Mouse (Mus musculus): ENCODE results near the gene Suclg2. TPM values are rescaled to one million over a fixed set of nuclear protein-coding genes. Genes with fewer than 3 reads are reported as not detected.

Gene Suclg2
- polyA plus RNA-seq, 1 experiment from 2014 or later = 15.4 TPM

- Histone ChIP-seq H3K9ac (replicated peaks; ENCODE audit: low read depth, low read length) (no peak overlapping the region), H3K4me2 (ENCODE audit: low read length) (no peak overlapping the region), H3K36me3 (ENCODE audit: control insufficient read depth, insufficient read depth) (no peaks in the 10 kb centered on the region), H3K4me1 (replicated peaks; ENCODE audit: control insufficient read depth, insufficient read depth, low read length) (no peaks in the 10 kb centered on the region), H3K9me3 (ENCODE audit: control insufficient read depth, low read length) (no peaks in the 10 kb centered on the region), H3K27ac (ENCODE audit: low read length) (no peak overlapping the region), H3K27me3 (replicated peaks; ENCODE audit: control insufficient read depth, insufficient read depth, low read length) (no peaks in the 10 kb centered on the region), H3K4me3 (replicated peaks; ENCODE audit: low read length) (no peak overlapping the region)
- no peak for ATAC-seq
- WGBS = 79% methylated on average over 2 of the region's 2 CpGs
These were observed 227.6 kb downstream of the Suclg2 start for GRCm38 (mm10) chr6:95491043-95491442.

GRCm38 (mm10) chr6:95485791-95486190 is 232.8 kb downstream of the Suclg2 start:
- WGBS = 88% methylated on average over 6 of the region's 6 CpGs
- no peaks in the 10 kb centered on the region for H3K9me3 ChIP-seq (ENCODE audit: control insufficient read depth, low read length)
- no peaks in the 10 kb centered on the region for H3K36me3 ChIP-seq (ENCODE audit: control insufficient read depth, insufficient read depth)
- no peaks in the 10 kb centered on the region for H3K4me1 ChIP-seq (replicated peaks; ENCODE audit: control insufficient read depth, insufficient read depth, low read length)
- H3K27me3 ChIP-seq (replicated peaks; ENCODE audit: control insufficient read depth, insufficient read depth, low read length) = no peaks in the 10 kb centered on the region
- ATAC-seq = no peak
- H3K9ac ChIP-seq (replicated peaks; ENCODE audit: low read depth, low read length) = no peak overlapping the region
- no peak overlapping the region for H3K4me3 ChIP-seq (replicated peaks; ENCODE audit: low read length)
- H3K27ac ChIP-seq (ENCODE audit: low read length) = no peak overlapping the region
- no peak overlapping the region for H3K4me2 ChIP-seq (ENCODE audit: low read length)

DNA sequence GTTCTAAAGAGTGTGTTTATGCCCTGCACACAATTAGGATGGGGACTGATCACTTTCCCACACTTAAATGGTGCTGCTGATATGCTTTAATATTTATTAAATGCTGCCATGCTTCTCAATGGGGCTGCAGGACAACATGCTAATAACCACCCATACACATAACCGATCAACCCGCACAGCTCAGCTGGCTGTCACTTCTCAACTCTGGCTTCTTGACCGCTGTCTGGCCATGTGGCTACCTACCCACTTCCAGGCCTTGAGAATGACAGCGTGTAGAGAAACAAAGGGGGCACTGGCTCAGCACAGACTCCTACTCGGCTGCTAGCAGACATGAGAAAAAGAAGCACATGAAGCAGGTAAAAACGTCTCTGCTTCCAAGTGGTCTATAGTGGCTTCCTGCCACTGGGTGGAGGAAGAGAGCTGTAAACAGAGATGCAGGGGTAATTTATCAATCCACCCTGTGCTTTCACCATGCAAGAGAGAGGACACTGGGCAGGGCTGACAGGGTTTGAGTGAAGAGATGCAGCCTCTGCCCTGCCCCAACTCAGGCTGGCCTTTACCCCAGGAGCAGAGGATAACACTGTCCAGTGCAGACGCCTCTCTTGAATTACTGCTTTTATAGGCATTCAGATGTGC is 234.3 kb downstream of the Suclg2 start:
- 56% methylated on average over 7 of the region's 7 CpGs for WGBS
- Histone ChIP-seq H3K36me3 (ENCODE audit: control insufficient read depth, insufficient read depth) (no peaks in the 10 kb centered on the region), H3K9ac (replicated peaks; ENCODE audit: low read depth, low read length) (no peak overlapping the region), H3K4me2 (ENCODE audit: low read length) (no peak overlapping the region), H3K4me3 (replicated peaks; ENCODE audit: low read length) (no peak overlapping the region), H3K27me3 (replicated peaks; ENCODE audit: control insufficient read depth, insufficient read depth, low read length) (no peaks in the 10 kb centered on the region), H3K4me1 (replicated peaks; ENCODE audit: control insufficient read depth, insufficient read depth, low read length) (no peaks in the 10 kb centered on the region), H3K9me3 (ENCODE audit: control insufficient read depth, low read length) (no peaks in the 10 kb centered on the region), H3K27ac (ENCODE audit: low read length) (no peak overlapping the region)
- ATAC-seq = peak; percentile 79

- no peak overlapping the region for H3K27ac ChIP-seq (ENCODE audit: low read length)
- H3K9me3 ChIP-seq (ENCODE audit: control insufficient read depth, low read length) = no peaks in the 10 kb centered on the region
- H3K36me3 ChIP-seq (ENCODE audit: control insufficient read depth, insufficient read depth) = no peaks in the 10 kb centered on the region
- ATAC-seq = no peak
- H3K4me2 ChIP-seq (ENCODE audit: low read length) = no peak overlapping the region
- H3K4me1 ChIP-seq (replicated peaks; ENCODE audit: control insufficient read depth, insufficient read depth, low read length) = no peaks in the 10 kb centered on the region
- H3K27me3 ChIP-seq (replicated peaks; ENCODE audit: control insufficient read depth, insufficient read depth, low read length) = no peaks in the 10 kb centered on the region
- H3K4me3 ChIP-seq (replicated peaks; ENCODE audit: low read length) = no peak overlapping the region
- WGBS = 97% methylated on average over 4 of the region's 4 CpGs
- no peak overlapping the region for H3K9ac ChIP-seq (replicated peaks; ENCODE audit: low read depth, low read length)
These were observed 234.9 kb downstream of the Suclg2 start for GRCm38 (mm10) chr6:95483686-95484085.

- no peaks in the 10 kb centered on the region for H3K27me3 ChIP-seq (replicated peaks; ENCODE audit: control insufficient read depth, insufficient read depth, low read length)
- no peak for ATAC-seq
- H3K4me2 ChIP-seq (ENCODE audit: low read length) = no peak overlapping the region
- H3K9me3 ChIP-seq (ENCODE audit: control insufficient read depth, low read length) = no peaks in the 10 kb centered on the region
- H3K9ac ChIP-seq (replicated peaks; ENCODE audit: low read depth, low read length) = no peak overlapping the region
- H3K36me3 ChIP-seq (ENCODE audit: control insufficient read depth, insufficient read depth) = no peaks in the 10 kb centered on the region
- no peak overlapping the region for H3K27ac ChIP-seq (ENCODE audit: low read length)
- H3K4me1 ChIP-seq (replicated peaks; ENCODE audit: control insufficient read depth, insufficient read depth, low read length) = no peaks in the 10 kb centered on the region
- 68% methylated on average over 6 of the region's 6 CpGs for WGBS
- no peak overlapping the region for H3K4me3 ChIP-seq (replicated peaks; ENCODE audit: low read length)
These were observed 235.5 kb downstream of the Suclg2 start for GRCm38 (mm10) chr6:95483127-95483526.

DNA sequence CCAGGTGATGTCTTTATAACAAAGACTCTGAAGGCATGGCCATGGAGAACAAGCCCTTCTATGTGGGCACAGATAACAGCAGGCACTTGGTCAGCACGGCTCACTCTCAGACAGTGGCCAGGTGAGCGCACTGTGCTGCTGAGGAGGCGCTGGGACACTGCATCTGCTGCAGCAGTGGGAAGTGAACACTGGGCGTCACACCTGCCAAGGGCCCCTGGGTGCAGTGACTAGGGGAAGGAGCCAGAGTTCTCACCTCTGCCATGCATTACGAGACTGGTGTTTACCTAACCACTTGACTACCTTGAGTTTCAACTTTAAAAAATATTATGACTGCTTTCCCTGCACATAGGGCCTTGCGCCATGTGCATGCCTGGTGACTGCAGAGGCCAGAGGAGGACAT is 238.8 kb downstream of the Suclg2 start:
- Histone ChIP-seq H3K9ac (replicated peaks; ENCODE audit: low read depth, low read length) (no peak overlapping the region), H3K4me3 (replicated peaks; ENCODE audit: low read length) (no peak overlapping the region), H3K9me3 (ENCODE audit: control insufficient read depth, low read length) (no peaks in the 10 kb centered on the region), H3K4me2 (ENCODE audit: low read length) (no peak overlapping the region), H3K27ac (ENCODE audit: low read length) (no peak overlapping the region), H3K36me3 (ENCODE audit: control insufficient read depth, insufficient read depth) (no peaks in the 10 kb centered on the region), H3K4me1 (replicated peaks; ENCODE audit: control insufficient read depth, insufficient read depth, low read length) (no peaks in the 10 kb centered on the region), H3K27me3 (replicated peaks; ENCODE audit: control insufficient read depth, insufficient read depth, low read length) (no peaks in the 10 kb centered on the region)
- ATAC-seq = no peak
- 94% methylated on average over 6 of the region's 6 CpGs for WGBS

GRCm38 (mm10) chr6:95469521-95469920 is 249.1 kb downstream of the Suclg2 start:
- ATAC-seq = peak; percentile 90

GRCm38 (mm10) chr6:95465322-95465721 is 253.3 kb downstream of the Suclg2 start:
- Histone ChIP-seq H3K27ac (ENCODE audit: low read length) (no peak overlapping the region), H3K4me2 (ENCODE audit: low read length) (no peak overlapping the region), H3K9ac (replicated peaks; ENCODE audit: low read depth, low read length) (no peak overlapping the region), H3K4me3 (replicated peaks; ENCODE audit: low read length) (no peak overlapping the region), H3K36me3 (ENCODE audit: control insufficient read depth, insufficient read depth) (no peaks in the 10 kb centered on the region), H3K9me3 (ENCODE audit: control insufficient read depth, low read length) (no peaks in the 10 kb centered on the region), H3K27me3 (replicated peaks; ENCODE audit: control insufficient read depth, insufficient read depth, low read length) (no peaks in the 10 kb centered on the region), H3K4me1 (replicated peaks; ENCODE audit: control insufficient read depth, insufficient read depth, low read length) (peaks cover 9% of the 10 kb centered on the region)
- 90% methylated on average over 4 of the region's 4 CpGs for WGBS
- ATAC-seq = no peak

More at GRCm38 (mm10) chr6:95469521-95469920, 249.1 kb downstream of the Suclg2 start:
- Histone ChIP-seq H3K4me1 (replicated peaks; ENCODE audit: control insufficient read depth, insufficient read depth, low read length) (peaks cover 9% of the 10 kb centered on the region), H3K27ac (ENCODE audit: low read length) (no peak overlapping the region), H3K27me3 (replicated peaks; ENCODE audit: control insufficient read depth, insufficient read depth, low read length) (no peaks in the 10 kb centered on the region), H3K36me3 (ENCODE audit: control insufficient read depth, insufficient read depth) (no peaks in the 10 kb centered on the region), H3K4me3 (replicated peaks; ENCODE audit: low read length) (no peak overlapping the region), H3K9ac (replicated peaks; ENCODE audit: low read depth, low read length) (no peak overlapping the region), H3K9me3 (ENCODE audit: control insufficient read depth, low read length) (no peaks in the 10 kb centered on the region), H3K4me2 (ENCODE audit: low read length) (no peak overlapping the region)
- 20% methylated on average over 7 of the region's 7 CpGs for WGBS

- Histone ChIP-seq H3K9ac (replicated peaks; ENCODE audit: low read depth, low read length) (no peak overlapping the region), H3K36me3 (ENCODE audit: control insufficient read depth, insufficient read depth) (no peaks in the 10 kb centered on the region), H3K9me3 (ENCODE audit: control insufficient read depth, low read length) (no peaks in the 10 kb centered on the region), H3K4me3 (replicated peaks; ENCODE audit: low read length) (no peak overlapping the region), H3K4me1 (replicated peaks; ENCODE audit: control insufficient read depth, insufficient read depth, low read length) (no peaks in the 10 kb centered on the region), H3K27ac (ENCODE audit: low read length) (no peak overlapping the region), H3K4me2 (ENCODE audit: low read length) (no peak overlapping the region), H3K27me3 (replicated peaks; ENCODE audit: control insufficient read depth, insufficient read depth, low read length) (no peaks in the 10 kb centered on the region)
- no peak for ATAC-seq
- WGBS = 75% methylated on average over 3 of the region's 3 CpGs
These were observed 259.2 kb downstream of the Suclg2 start for GRCm38 (mm10) chr6:95459372-95459771.

DNA sequence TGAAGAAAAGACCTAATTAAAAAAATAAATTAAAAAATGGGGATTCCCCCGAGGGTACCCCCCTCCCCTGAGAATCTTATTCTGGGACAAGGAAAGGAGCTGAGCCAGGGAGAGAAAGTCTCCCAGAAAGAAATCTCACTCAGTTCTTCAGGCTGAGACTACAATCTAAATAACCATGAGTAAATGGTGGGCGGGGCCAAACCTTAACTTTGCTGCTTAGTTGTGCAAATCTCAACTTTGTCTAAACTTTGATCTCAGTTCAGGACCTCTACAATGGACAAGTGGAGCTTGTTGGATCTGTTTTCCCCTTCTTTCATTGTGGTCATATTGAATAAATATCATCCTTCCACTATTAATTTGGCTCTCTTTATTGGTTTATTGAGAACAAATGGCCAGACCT is 272.4 kb downstream of the Suclg2 start:
- ATAC-seq = no peak
- no peaks in the 10 kb centered on the region for H3K27me3 ChIP-seq (replicated peaks; ENCODE audit: control insufficient read depth, insufficient read depth, low read length)
- no peak overlapping the region for H3K9ac ChIP-seq (replicated peaks; ENCODE audit: low read depth, low read length)
- no peak overlapping the region for H3K27ac ChIP-seq (ENCODE audit: low read length)
- H3K9me3 ChIP-seq (ENCODE audit: control insufficient read depth, low read length) = no peaks in the 10 kb centered on the region
- no peaks in the 10 kb centered on the region for H3K36me3 ChIP-seq (ENCODE audit: control insufficient read depth, insufficient read depth)
- WGBS = 88% methylated on average over 2 of the region's 2 CpGs
- H3K4me3 ChIP-seq (replicated peaks; ENCODE audit: low read length) = no peak overlapping the region
- H3K4me1 ChIP-seq (replicated peaks; ENCODE audit: control insufficient read depth, insufficient read depth, low read length) = no peaks in the 10 kb centered on the region
- no peak overlapping the region for H3K4me2 ChIP-seq (ENCODE audit: low read length)

Measured in forebrain, embryonic 16.5 days (tissue).